Mouse (Mus musculus) brain, embryonic 18.5 days (tissue): ENCODE results near the gene P2rx1.
A peak's percentile ranks its signal among the peaks of the same experiment; 100 is the strongest.

ENCODE experiments used
- DNase-seq: peaks from one replicate; pipeline ENCODE4 v3.0.0-alpha.2; 2012; ENCODE audit warnings: low read depth, low spot score

P2rx1 gene

DNA sequence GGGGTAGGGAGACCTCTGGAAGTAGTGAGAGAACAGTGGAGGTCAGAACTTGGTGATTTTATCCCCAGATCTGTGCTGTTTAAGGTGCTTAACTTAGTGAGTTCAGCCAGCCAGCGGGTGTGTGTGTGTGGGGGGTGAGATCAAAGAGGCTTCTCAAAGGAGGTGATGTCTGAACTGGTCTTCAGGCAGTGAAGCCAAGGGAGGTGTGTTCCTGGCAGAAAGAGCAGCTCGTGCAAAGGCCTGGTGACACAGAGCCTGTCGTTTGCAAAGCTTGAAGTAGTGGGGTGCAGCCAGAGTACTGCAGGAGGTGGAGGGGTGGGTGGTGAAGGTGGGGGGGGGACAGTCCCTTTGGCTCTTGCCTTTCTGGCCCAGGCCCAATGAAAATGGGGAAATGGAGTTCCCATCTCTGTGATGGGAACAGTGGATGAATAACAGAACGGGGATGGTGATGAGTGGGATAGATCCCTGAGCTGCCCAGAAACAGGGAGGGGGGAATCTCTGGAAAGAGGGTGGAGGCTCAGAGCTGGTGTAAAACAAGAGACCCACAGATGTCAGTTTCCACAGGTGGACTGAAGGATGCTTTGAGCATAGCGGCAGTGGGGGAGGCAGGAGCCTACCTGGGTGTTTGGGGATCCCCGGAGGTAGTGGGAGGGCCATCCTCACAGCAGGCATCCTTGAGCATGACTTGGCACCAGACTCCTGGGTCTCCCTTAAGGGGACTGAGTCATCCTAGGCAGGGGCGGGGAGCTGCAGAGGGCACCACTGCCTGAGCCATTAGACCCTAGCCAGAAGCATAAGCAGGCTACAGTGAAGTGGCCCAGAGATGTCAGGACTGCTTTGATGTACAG is 22.3 kb downstream of the P2rx1 start:
- no peak for DNase-seq

DNA sequence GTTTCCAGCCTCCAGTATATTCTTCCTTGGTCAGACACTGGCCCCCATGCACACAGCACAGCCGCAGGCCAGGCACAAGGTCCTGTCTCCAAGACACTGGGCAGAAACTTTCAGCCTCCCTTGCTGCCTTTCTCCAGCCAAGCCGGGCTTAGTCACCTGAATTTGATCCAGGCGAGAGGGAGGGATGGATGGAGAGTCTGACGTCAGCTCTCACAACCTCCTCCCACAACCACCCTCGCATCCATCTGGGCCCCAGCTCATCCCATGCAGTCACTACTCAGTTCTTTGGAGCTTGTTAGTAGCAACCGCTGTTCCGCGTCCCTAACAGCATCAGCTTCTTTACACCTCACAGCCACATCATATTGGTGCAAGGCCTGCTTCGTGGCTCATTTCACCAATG is 24.2 kb downstream of the P2rx1 start:
- no peak for DNase-seq

DNA sequence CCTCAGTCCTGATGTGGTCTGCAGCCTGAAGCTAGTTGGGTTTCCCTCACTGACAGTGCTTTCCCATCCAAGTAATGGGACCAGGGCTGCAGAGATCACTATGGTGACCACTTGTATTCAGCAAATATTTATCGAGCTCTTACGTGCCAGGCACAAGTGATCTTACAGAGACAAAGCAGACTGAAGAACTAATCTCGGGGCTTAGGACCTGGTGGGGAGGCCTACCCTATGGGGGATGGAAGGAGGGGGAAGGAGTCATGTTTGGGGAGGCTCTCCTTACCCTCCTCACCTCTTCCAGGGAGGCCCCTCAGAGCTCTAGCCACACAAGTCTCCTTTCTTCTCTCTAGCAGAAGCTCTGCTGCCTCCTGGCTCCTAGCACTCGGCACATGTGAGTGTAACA is 24.9 kb downstream of the P2rx1 start:
- DNase-seq, result no peak

DNA sequence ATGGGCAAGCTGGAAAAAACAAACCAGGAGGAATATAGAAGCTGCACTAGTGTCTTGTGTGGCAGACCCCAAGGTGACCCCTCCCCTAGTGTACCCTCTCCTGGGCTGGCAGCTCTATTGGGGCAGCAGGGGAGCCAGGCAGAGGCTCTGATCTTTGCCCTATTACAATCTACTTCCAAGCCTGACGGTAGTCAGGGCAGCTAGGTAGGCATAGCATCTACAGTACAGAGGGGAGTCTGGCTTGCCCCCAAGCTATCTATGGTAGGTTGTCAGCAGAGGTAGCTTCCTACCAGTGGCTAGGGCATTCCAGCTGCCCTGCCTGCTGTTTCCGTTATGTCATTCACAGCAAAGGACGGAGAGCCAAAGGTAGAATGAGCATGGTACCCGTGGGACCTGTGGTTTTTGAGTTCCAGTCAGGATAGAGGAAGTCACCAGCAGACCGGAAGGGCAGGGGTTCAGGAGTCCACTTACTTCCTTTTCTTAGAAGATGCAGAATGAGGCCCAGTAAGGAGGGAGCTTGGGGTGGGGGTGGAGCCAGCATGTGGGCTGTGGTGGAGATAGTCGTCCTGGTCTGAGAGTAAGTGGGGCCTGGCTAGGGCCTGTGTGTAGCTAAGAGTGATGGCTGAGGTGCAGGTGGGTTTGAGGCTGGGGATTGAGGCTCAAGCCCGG is 25.5 kb downstream of the P2rx1 start:
- no peak for DNase-seq

DNA sequence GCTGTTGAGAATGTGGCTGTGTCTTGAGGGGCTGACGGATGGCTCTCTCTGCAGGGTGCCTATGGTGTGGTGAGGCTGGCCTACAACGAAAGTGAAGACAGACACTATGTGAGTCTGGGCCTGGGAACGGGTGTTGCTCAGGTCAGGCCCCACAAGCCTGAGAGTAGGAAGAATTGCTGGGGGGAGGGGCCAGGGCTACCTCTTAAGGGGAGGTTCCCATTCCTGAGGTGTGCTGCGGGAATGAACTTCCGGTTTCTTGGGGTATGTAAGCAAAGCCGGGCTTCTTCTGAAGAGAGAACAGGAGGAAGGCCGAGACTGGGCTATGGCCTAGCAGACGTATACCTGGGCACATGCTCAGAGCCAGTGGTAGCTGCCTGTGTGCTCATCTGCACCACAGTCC is 28.1 kb downstream of the P2rx1 start:
- no peak for DNase-seq

DNA sequence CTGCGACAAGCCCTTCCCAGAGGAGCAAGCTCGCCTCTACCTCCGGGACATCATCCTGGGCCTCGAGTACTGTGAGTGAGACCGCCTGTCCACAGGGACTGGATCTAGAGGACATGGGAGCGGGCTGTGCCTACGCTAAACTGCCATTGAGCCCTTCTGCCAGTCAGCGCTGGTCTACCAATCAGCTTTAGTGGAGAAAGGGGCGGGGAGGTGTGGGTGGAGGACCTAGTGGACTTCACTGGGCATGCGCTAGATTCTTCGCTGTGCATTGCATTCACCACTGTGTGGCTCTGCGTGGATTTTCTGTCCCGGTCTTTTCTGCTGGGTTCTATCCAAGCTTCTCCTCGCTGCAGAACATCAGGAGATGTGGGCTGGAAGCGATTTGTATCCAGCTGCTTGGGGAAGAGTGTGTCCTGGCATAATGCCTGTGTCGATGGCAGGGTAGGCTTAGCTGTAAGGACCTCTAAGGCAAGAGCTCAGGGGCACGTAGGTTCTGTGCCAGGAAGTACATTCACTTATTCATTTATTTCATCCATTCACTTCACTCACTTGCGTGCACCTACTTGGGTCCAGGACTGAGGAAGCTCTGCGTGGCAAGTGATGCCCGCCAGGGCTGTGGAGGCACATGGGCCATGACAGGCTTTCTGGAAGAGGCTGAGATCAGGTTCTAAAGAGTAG is 32.1 kb downstream of the P2rx1 start:
- peak; percentile 78 for DNase-seq

DNA sequence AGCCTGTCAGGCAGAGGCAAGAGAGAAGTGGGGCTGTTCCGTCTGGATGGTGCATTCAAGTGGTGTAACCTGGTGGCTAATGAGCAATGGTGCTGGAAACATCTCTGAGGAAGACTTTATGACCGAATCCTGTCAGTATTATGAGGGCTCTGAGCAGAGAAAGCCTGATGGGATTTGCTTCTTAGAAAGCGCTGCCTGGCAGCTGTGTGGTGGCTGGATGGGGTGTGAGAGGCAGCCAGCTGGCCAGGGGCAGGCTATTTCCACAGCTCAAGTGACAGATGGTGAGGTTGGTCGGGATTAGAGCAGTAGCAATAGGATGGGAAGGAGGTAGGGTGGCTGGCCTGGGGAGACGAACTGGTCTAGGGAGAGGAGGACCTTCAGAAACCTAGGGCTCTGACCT is 32.6 kb downstream of the P2rx1 start:
- no peak for DNase-seq

DNA sequence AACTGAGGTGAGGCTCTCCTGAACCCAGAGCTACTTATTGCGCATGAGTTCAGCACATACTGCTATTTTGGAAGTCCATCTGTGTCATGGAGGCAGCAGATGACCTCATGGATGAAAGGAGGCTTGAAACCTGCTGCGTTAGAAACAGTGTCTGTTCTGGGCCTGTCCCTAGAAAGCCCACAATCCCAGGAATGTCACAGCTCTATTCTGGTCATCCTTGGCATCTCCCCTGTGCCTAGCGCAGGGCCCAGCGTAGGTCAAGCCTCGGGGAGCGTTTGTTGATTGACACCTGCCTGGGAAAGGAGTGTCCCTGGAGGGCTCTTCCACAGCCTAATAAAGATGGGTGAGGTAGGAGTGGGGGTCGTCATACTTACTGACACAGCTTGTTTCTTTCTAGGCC is 37.2 kb downstream of the P2rx1 start:
- no peak for DNase-seq

DNA sequence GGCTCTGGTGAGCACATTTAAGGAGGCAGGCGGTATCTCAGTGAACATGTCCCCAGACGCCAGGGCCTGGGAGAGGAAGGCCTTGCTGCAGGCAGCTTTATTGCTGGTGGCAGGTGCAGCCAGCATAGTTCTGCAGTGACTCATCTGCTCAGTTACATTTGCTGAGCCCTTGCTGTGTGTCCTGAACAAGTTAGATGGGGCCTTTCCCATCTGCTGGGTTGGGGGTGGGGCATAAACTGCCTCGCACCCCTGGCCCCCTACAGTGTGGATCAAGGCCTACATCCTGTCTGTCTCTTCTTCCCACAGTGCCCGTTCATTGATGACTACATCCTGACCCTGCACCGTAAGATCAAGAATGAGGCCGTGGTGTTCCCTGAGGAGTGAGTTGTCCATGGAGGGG is 38.0 kb downstream of the P2rx1 start:
- DNase-seq, result no peak

DNA sequence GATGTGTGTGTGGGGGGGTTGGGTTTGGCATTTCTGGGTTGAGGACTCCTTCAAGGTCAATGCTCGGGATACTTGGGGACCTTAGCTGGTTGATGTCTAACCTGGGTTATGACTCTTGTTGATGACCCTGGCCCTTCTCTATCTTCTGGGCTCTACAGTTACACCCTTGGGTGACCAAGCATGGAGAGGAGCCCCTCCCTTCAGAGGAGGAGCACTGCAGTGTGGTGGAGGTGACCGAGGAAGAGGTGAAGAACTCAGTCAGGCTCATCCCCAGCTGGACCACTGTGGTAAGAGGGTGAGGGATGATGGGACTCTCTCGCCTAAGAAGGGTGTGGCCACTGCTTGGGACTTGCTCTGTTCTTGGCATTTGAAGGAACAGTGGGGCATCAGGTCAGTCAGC is 38.8 kb downstream of the P2rx1 start:
- DNase-seq, result no peak

DNA sequence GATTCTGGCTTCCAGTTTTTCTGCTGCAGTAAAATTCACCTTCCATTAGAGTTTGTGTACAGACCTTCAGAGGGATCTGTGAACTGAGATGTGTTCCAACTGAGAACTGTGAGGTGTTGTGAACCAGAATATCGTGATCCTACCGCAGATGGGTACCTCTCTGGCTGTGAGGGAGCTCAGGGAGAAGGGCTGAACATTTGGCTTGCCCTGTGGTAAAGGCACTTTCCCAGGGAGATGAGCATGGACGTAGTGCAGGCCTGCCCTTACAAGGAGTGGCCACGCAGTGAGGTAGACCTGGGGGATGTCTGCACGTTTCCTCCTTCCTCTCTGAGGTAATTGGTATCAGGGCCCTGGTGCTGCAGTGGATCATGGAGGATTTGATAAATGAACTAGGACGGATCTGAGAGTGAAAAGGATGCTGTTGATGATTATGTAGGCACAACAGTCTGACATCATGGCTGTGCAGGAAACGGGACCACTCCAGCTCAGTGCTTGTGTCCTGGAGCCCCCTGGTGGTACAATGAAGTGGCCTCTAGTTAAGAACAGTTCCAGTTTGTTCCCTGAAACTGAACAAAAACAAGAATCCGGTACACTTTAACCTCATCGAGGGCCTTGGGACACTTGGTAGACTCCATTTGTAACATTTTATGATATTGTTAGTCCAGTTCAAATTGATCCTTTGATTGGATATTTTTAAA is 40.3 kb downstream of the P2rx1 start:
- DNase-seq, result no peak

DNA sequence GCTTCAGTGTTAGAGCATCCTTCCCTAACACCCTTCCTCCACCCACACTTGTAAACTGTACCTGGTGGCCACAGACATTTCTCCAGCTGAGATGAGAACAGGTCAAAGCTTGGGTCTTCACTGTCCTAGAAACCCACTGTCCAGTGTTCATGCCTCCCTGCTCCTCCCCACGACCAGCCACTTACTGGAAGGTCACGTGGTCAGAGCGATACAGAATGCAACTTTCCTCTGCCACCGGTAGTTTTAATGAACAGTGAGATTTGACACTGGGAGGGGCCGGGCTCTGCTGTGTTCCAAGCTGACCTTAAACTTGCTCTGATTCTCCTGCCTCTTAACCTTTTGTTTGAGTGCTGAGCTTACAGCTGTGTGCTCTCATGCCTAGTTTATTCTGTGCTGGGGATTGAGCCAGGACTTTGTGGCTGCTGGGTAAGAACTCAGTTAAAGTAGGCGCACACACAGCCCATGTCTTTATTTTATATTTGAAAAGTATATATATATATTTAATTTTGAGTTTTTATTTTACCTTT is 45.4 kb downstream of the P2rx1 start:
- DNase-seq, result no peak

DNA sequence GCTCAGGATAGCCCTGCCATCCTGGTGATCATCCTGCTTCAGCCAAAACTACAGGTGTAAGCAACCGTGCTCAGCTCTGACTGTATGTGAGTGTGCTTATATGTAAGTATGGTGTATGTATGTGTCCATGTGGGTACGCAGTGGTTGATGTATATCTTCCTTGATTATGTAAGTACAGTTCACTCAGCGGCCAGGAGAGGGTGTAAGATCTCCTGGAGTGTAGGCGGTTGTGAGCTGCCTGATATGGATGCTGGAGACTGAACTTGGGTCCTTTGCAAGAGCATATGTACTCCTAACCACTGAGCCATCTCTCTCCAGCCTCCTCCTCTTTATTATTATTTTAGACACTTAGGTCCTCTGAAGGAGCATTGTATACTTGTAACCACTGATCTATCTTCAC is 45.9 kb downstream of the P2rx1 start:
- no peak for DNase-seq

DNA sequence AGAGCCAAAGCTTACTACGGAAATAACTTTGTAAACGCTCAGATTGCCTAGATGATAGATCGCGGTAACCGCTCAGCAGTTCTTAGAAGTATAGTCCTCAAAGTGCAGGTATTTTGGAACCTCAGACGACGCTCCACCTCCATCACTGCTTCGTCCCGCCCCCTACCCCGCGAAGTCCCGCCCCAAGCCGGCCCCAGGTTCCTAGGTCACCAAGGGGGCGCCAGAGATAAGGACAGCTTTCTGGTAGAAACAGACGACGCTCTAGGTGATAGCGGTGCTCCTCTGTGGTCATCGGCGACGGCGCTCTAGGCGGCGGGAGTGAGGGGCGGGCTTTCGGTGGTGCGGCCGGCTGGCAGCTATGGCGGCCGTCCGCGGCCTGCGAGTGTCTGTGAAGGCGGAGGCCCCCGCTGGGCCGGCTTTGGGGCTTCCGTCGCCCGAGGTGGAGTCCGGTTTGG is 48.7 kb downstream of the P2rx1 start, which contains the start of gene Ncbp3:
Gene Ncbp3, plus strand, starts transcription at position 242 of the 455 bp plus-strand sequence.
- peak; percentile 89 for DNase-seq

DNA sequence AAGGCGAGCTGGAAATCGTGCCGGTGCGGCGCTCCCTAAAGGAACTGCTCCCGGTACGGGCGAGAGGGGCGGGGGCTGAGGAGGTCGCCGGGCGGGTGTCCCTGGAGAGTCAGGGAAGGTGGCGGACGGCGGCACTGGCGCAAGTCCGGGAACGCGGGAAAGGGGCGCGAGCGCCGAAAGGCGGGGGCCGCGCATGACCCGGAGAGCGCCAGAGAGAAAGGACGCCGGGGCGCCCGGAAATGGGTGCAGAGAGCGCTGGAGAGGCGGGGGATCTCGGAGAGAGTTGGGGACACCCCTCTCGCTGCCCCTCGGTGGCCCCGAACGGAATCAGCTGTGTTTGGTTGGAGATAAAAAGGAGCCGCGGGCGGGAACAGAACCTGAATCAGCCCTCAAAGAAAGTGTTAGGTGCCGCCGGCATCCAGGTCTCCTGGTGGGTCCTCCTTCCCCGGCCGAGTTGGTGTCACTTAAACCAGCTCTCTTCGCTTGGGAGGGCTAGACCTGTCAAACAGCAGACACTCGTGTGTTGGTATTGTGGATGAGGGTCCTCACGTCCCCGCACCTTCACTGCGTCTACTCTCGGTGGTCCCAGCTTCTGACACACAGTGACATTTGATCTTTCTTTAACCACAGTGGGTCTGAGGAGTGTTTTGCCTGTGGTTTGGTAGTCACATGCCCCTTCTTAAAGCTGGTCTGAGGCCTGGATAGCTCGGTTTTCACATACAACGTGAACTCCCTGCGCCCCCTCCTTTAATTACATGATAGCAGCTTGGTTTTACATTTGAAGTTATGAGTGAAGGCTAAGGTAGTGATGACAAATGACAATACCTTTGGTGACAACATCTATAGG is 49.4 kb downstream of the P2rx1 start:
- DNase-seq, result no peak

DNA sequence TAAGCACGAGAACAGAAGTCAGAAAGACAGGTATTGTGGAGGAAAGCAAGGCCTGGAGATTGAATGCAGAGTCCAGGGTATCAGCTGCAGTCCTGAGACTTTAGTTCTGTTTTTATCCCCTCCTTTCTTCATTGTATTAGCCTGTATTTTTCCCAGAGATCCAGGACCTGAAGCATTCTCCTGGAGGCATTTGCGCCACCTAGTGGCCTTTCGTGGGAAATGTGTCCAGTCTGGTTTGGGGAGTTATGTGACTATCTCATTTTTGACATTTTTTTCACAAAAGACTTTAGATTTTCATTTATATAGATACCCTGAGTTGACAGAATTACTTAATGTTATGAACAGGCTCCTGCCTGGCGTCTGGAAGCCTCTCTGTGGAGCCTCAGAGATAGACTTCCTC is 50.4 kb downstream of the P2rx1 start:
- DNase-seq, result no peak

DNA sequence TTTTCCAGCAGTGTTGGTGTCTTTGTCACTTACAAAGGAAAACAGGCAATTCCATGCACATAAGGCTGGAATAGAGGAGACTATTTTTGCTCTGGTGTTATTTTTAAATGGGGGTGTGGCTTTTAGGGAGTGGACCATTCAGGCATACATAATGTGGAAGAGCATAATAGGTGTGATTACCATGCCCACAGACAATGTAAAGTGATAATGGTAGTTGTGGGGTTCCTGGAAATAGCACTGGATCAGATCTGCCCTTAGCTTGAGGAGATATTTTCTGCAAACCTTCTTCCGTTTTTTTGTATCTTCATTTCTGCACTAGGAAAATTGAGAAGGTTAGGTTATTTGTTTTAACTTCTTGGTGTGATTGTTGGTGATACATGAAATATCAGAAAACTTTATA is 53.9 kb downstream of the P2rx1 start:
- DNase-seq, result no peak

DNA sequence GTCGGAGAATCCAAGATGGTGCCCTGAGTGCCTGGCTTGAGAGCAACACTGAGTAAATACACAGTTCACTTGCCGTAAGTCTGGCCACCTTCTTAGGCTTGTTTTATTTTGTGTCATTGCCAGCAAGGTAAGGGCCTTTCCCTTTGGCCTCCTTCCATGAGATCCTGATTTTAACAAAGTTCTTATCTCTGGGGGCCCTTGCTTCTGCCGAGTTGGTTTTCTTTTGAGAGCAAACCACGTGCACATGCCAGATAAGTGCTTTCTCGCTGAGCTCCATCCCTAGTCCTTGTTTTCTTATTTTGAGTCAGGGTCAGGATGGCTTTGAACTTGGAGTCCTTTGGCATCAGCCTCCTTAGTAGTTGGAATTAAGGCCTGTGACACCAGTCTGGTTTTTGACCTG is 58.8 kb downstream of the P2rx1 start:
- DNase-seq, result no peak

DNA sequence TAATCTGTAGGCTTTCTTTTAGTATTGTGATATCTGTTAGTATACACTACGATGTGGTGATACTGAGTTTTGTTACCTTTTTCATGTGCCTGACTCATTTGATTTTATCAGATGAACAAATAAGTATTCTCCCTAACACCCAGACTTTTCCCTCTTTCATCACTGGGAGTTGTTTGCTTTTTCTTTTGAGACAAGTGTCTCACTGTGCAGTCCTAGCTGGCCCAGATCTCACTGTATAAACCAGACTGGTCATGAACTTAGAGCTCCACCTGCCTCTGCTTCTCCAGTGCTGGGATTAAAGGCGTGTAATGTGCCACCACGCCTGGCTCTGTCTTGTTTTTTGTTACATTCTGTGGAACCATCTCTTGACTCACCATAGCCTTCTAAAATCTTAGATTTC is 60.7 kb downstream of the P2rx1 start:
- no peak for DNase-seq

DNA sequence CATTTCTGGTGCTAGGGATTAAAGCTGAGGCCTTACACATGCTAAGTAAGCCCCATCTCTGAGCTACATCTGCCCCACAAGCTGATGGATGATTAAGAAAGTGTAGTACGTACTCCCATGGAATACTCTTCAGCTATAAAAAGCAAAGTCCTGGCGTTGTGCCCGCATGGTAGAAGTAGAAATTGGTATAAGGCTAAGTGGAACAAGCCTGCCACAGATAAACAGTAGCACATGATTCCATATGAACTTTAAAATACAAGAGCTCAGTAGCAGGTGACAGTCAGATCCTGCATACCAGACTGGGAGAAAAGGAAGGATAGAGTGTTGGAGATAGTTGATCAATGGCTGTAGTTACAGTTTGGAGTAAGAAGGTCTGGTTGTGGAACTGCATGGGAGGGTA is 62.5 kb downstream of the P2rx1 start:
- DNase-seq, result no peak
